Mouse (Mus musculus): ENCODE data around the gene Tcte2. TPM values are rescaled to one million over a fixed set of nuclear protein-coding genes. Genes with fewer than 3 reads are reported as not detected.
A peak's percentile ranks its signal among the peaks of the same experiment; 100 is the strongest.
"Not testable (repeated sequence)": the region's sequence is repeated elsewhere in the genome, so short reads cannot be mapped to it uniquely, and the experiment has no call there.

Gene Tcte2
- polyA plus RNA-seq (2012; fragmentation: generic; extraction: Trizol) = 0.97 TPM

DNA sequence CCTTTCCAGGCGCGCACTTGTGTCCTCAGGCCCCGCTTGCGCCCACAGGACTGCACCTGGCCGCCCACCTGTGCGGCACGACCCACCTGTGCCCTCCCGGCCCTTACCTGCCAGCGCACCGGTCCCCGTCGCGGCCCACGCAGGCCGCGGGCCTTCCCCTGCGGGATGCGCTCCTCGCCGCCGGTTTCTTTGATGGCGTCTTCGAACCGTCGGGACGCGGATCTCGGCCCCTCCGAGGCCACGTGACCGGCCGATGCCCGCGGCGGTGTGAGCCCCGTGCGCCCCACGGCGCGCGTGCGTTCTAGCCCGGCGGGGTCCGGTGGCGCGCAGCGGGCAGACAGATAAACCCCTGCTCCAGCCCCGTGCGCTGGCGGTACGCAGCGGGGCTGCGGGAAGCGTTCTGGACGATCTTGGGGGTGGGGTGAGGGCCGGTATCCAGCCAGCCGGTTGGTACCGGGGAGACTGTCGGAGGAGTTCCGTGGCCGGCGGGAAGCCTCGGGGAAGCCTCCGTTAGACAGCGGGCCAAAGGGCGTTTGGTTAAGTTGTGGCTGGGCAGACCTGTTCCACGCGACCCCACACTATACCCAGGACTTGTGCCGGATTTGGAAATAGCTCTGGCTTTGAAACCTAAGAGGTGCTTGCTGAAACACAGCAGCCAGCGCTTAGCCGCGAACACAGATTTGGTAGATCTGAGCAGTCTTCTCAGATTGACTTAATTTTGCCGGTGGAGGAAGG lies at the start of gene Tcte2:
Tcte2 (minus strand) TSS at position 647 of the 735 bp plus-strand sequence.
- peaks cover 48% of the 10 kb centered on the region for H3K79me2 ChIP-seq (ENCODE audit: control insufficient read depth, insufficient read depth)
- TF ChIP-seq POLR2AphosphoS2 (IDR thresholded peaks at IDR 0.05; ENCODE audit: insufficient read length, low read depth) (no peak), REST (IDR thresholded peaks at IDR 0.05; ENCODE audit: insufficient read depth, insufficient read length) (no peak), CEBPB (IDR thresholded peaks at IDR 0.05; ENCODE audit: insufficient read depth, poor library complexity, severe bottlenecking) (no peak), SRF (IDR thresholded peaks at IDR 0.05; ENCODE audit: control insufficient read depth, insufficient read length, low read depth) (no peak), MYOG (IDR thresholded peaks at IDR 0.05; ENCODE audit: control insufficient read depth in 1 of 3, insufficient read depth in 1 of 3, insufficient read length in 2 of 3, low read depth in 2 of 3) (peak in 1 of 3 experiments; percentile 4), MAX (IDR thresholded peaks at IDR 0.05; ENCODE audit: low read depth) (no peak), MYOD1 (IDR thresholded peaks at IDR 0.05; ENCODE audit: control insufficient read depth in 1 of 3, insufficient read length in 2 of 3, low read depth in 2 of 3) (peak in 1 of 3 experiments; percentile 4), TCF3 (IDR thresholded peaks at IDR 0.05; ENCODE audit: insufficient read length, low read depth) (no peak), USF1 (IDR thresholded peaks at IDR 0.05; ENCODE audit: low read depth) (peak; percentile 64), POLR2A (IDR thresholded peaks at IDR 0.05; ENCODE audit: insufficient read length, low read depth) (peak; percentile 26), TCF12 (IDR thresholded peaks at IDR 0.05; ENCODE audit: insufficient read depth, poor library complexity, severe bottlenecking) (no peak), E2F4 (IDR thresholded peaks at IDR 0.05; ENCODE audit: insufficient read depth) (no peak)
- H3K36me3 ChIP-seq (ENCODE audit: control insufficient read depth, insufficient read depth) = no peaks in the 10 kb centered on the region
- H3K4me3 ChIP-seq = peak within 1 kb of the TSS; percentile 32
- no peaks in the 10 kb centered on the region for H3K27me3 ChIP-seq (ENCODE audit: control insufficient read depth, insufficient read depth, insufficient read length)
- H3ac ChIP-seq (ENCODE audit: control insufficient read depth, insufficient read length) = peak within 1 kb of the TSS; percentile 92
- peak within 1 kb of the TSS; percentile 65 for H3K4me2 ChIP-seq (ENCODE audit: low read depth)

DNA sequence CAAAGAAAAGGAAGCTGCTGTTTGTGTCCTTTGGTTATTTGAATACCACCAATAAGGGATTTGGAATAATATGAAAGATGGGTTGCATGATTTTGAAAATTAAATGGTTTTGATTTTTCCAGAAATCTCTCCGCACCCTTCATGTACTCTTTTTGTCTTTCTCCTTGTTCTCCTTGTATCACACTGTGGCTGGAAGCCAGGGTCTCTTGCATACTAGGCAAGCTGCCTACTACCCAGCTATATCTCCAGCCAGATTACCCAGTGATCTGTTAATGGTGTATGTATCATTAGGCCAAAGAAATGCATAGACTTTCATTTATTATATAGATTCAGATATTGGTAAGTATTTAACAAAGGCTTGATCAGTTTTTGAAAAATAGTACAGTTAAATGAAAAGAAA lies 44.4 kb upstream of the Tcte2 start:
- H3K4me2 ChIP-seq (ENCODE audit: low read depth) = no peak overlapping the region
- no peak overlapping the region for H3K4me3 ChIP-seq
- H3K79me2 ChIP-seq (ENCODE audit: control insufficient read depth, insufficient read depth) = no peaks in the 10 kb centered on the region
- no peak overlapping the region for H3ac ChIP-seq (ENCODE audit: control insufficient read depth, insufficient read length)
- H3K27me3 ChIP-seq (ENCODE audit: control insufficient read depth, insufficient read depth, insufficient read length) = no peaks in the 10 kb centered on the region
- H3K36me3 ChIP-seq (ENCODE audit: control insufficient read depth, insufficient read depth) = peaks cover 12% of the 10 kb centered on the region
- TF ChIP-seq MYOG (IDR thresholded peaks at IDR 0.05; ENCODE audit: control insufficient read depth in 1 of 3, insufficient read depth in 1 of 3, insufficient read length in 2 of 3, low read depth in 2 of 3) (no peak), REST (IDR thresholded peaks at IDR 0.05; ENCODE audit: insufficient read depth, insufficient read length) (no peak), SRF (IDR thresholded peaks at IDR 0.05; ENCODE audit: control insufficient read depth, insufficient read length, low read depth) (no peak), POLR2A (IDR thresholded peaks at IDR 0.05; ENCODE audit: insufficient read length, low read depth) (no peak), TCF3 (IDR thresholded peaks at IDR 0.05; ENCODE audit: insufficient read length, low read depth) (no peak), TCF12 (IDR thresholded peaks at IDR 0.05; ENCODE audit: insufficient read depth, poor library complexity, severe bottlenecking) (no peak), CEBPB (IDR thresholded peaks at IDR 0.05; ENCODE audit: insufficient read depth, poor library complexity, severe bottlenecking) (no peak), MYOD1 (IDR thresholded peaks at IDR 0.05; ENCODE audit: control insufficient read depth in 1 of 3, insufficient read length in 2 of 3, low read depth in 2 of 3) (no peak), USF1 (IDR thresholded peaks at IDR 0.05; ENCODE audit: low read depth) (no peak), MAX (IDR thresholded peaks at IDR 0.05; ENCODE audit: low read depth) (no peak)

DNA sequence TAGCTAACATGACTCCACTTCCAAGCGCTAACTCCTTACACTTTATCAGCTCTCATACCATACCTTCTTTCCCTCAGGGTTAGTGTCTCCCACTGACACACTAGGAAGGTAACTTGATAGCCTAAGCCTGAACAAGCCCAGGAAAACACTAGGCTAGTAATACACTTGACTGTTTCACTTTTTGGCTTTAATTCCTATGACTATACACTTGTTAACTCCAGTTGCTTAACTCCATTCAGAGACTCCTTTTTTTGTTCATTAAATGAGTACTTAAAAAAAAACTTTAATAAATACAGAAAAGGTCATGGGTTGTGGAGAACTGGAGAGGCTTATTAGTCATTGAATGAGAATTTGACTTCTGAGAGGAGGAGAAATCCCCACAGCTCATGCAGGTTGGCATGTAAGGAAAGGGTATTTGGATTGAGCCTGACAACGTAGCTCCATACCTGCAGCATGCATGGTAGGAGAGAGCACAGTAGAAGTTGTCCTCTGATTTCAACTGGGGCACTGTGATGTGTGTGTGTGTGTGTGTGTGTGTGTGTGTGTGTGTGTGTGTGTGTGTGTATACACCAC lies 41.3 kb upstream of the Tcte2 start:
- Histone ChIP-seq H3K27me3 (ENCODE audit: control insufficient read depth, insufficient read depth, insufficient read length) (no peaks in the 10 kb centered on the region), H3K4me3 (no peak overlapping the region), H3K4me2 (ENCODE audit: low read depth) (no peak overlapping the region), H3K79me2 (ENCODE audit: control insufficient read depth, insufficient read depth) (peaks cover 26% of the 10 kb centered on the region), H3K36me3 (ENCODE audit: control insufficient read depth, insufficient read depth) (no peaks in the 10 kb centered on the region), H3ac (ENCODE audit: control insufficient read depth, insufficient read length) (no peak overlapping the region)
- TF ChIP-seq CEBPB (IDR thresholded peaks at IDR 0.05; ENCODE audit: insufficient read depth, poor library complexity, severe bottlenecking) (no peak), REST (IDR thresholded peaks at IDR 0.05; ENCODE audit: insufficient read depth, insufficient read length) (no peak), USF1 (IDR thresholded peaks at IDR 0.05; ENCODE audit: low read depth) (no peak), TCF3 (IDR thresholded peaks at IDR 0.05; ENCODE audit: insufficient read length, low read depth) (no peak), POLR2A (IDR thresholded peaks at IDR 0.05; ENCODE audit: insufficient read length, low read depth) (no peak), SRF (IDR thresholded peaks at IDR 0.05; ENCODE audit: control insufficient read depth, insufficient read length, low read depth) (no peak), MAX (IDR thresholded peaks at IDR 0.05; ENCODE audit: low read depth) (no peak), MYOD1 (IDR thresholded peaks at IDR 0.05; ENCODE audit: control insufficient read depth in 1 of 3, insufficient read length in 2 of 3, low read depth in 2 of 3) (no peak), TCF12 (IDR thresholded peaks at IDR 0.05; ENCODE audit: insufficient read depth, poor library complexity, severe bottlenecking) (no peak), MYOG (IDR thresholded peaks at IDR 0.05; ENCODE audit: control insufficient read depth in 1 of 3, insufficient read depth in 1 of 3, insufficient read length in 2 of 3, low read depth in 2 of 3) (no peak), E2F4 (IDR thresholded peaks at IDR 0.05; ENCODE audit: insufficient read depth) (no peak), POLR2AphosphoS2 (IDR thresholded peaks at IDR 0.05; ENCODE audit: insufficient read length, low read depth) (no peak)

DNA sequence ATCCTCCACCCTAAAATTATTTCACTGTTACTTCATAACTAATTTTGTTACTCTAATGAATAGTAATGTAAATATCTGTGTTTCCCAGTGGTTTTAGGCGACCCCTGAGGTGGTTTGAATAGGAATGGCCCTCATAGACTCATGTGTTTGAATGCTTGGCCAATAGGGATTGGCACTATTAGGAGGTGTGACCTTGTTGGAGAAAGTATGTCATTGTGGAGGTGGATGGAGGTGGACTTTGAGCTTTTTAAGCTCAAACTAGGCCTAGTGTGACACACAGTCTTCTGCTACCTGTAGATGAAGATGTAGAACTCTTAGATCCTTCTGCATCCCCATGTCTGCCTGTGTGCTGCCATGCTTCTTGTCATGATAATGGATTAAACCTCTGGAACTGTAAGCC lies 36.1 kb upstream of the Tcte2 start:
- H3K36me3 ChIP-seq (ENCODE audit: control insufficient read depth, insufficient read depth) = no peaks in the 10 kb centered on the region
- no peak overlapping the region for H3ac ChIP-seq (ENCODE audit: control insufficient read depth, insufficient read length)
- no peak for TF ChIP-seq E2F4 (IDR thresholded peaks at IDR 0.05; ENCODE audit: insufficient read depth)
- no peak for TF ChIP-seq USF1 (IDR thresholded peaks at IDR 0.05; ENCODE audit: low read depth)
- no peak for TF ChIP-seq SRF (IDR thresholded peaks at IDR 0.05; ENCODE audit: control insufficient read depth, insufficient read length, low read depth)
- no peak for TF ChIP-seq MAX (IDR thresholded peaks at IDR 0.05; ENCODE audit: low read depth)
- no peak for TF ChIP-seq MYOD1 (IDR thresholded peaks at IDR 0.05; ENCODE audit: control insufficient read depth in 1 of 3, insufficient read length in 2 of 3, low read depth in 2 of 3)
- no peak for TF ChIP-seq CEBPB (IDR thresholded peaks at IDR 0.05; ENCODE audit: insufficient read depth, poor library complexity, severe bottlenecking)
- no peak for TF ChIP-seq TCF12 (IDR thresholded peaks at IDR 0.05; ENCODE audit: insufficient read depth, poor library complexity, severe bottlenecking)
- no peak overlapping the region for H3K4me3 ChIP-seq
- H3K4me2 ChIP-seq (ENCODE audit: low read depth) = no peak overlapping the region
- H3K79me2 ChIP-seq (ENCODE audit: control insufficient read depth, insufficient read depth) = peaks cover 58% of the 10 kb centered on the region
- H3K27me3 ChIP-seq (ENCODE audit: control insufficient read depth, insufficient read depth, insufficient read length) = no peaks in the 10 kb centered on the region

DNA sequence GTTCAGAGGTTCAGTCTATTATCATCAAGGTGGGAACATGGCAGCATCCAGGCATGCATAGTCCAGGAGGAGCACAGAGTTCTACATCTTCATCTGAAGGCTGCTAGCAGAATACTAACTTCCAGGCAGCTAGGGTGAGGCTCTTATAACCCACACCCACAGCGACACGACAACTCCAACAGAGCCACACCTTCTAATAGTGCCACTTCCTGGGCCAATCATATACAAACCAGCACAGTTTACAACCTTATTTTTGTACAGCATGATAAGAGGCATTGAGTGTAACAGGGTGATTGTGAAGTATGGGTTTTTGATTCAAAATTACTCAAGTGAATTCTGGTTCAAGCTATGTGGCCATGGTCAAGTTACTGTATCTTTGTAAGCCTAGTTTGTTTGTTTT lies 28.4 kb upstream of the Tcte2 start:
- H3K79me2 ChIP-seq (ENCODE audit: control insufficient read depth, insufficient read depth) = peaks cover 10% of the 10 kb centered on the region
- H3K36me3 ChIP-seq (ENCODE audit: control insufficient read depth, insufficient read depth); H3K27me3 ChIP-seq (ENCODE audit: control insufficient read depth, insufficient read depth, insufficient read length); H3K4me2 ChIP-seq (ENCODE audit: low read depth); H3K4me3 ChIP-seq; H3ac ChIP-seq (ENCODE audit: control insufficient read depth, insufficient read length): not testable (repeated sequence)
